Mouse (Mus musculus): ENCODE measurements around the gene Tbc1d22a. TPM values are rescaled to one million over a fixed set of nuclear protein-coding genes. Genes with fewer than 3 reads are reported as not detected.

Gene Tbc1d22a
- polyA plus RNA-seq, 1 experiment from 2014 or later: 11.9 TPM

DNA sequence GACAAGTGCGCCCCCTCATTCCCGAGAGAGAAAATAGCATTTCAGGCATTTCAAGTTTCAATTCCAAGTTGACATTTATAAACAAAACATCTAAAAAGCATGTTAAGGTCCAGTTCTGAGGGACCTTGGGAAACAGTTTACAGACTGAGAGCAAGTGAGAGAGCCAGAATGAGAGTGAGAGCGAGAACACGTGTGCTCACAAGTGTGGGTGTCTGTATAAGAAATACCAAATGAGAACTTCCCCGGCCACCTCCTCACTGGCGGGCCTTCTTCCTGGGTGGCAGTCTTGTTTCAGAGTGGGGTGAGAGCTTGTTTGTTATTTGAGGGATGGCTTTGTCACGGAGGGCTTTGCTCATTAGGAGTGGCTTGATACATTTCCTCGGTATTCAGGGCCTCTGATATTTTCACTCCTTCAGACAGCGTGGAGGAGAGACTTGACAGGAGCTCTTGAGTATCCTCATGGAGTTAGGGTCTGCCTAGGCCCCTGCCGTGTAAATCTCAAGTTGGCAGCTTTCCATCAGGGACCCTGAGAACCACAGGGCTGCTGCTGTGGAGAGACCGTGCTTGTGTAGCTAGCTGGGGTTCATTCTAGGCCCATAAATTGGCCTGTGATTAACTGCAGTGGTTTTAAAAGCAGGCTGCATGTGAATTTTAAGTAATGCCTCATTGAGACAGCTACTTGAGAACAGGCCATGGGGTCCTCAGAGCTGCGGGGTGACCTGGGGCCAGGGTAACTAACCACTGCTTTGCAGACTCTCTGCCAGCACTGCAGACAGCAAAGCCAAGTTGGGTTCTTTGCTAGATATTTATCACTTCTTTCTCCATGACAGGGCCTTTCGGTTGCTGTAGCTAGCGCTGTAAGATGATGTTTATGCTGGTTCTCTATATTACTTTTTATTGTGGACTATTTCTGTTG is 65.1 kb downstream of the Tbc1d22a start:
- H3K4me3 ChIP-seq (replicated peaks; ENCODE audit: low read depth, low read length): no peak overlapping the region
- H3K9me3 ChIP-seq (ENCODE audit: control insufficient read depth, low read length): no peaks in the 10 kb centered on the region
- DNase-seq (peak; percentile 62), ATAC-seq (ENCODE audit: low FRiP score, low TSS enrichment) (no peak)
- no peak overlapping the region for H3K27ac ChIP-seq (replicated peaks; ENCODE audit: low read depth, low read length)
- WGBS: 56% methylated on average over 14 of the region's 14 CpGs
- no peak overlapping the region for H3K4me2 ChIP-seq (ENCODE audit: low read length)
- no peaks in the 10 kb centered on the region for H3K36me3 ChIP-seq (ENCODE audit: control insufficient read depth, insufficient read depth, low read length)
- H3K4me1 ChIP-seq (ENCODE audit: control insufficient read depth, insufficient read depth, low read length): peaks cover 46% of the 10 kb centered on the region
- no peak overlapping the region for H3K9ac ChIP-seq (replicated peaks; ENCODE audit: low read length)
- no peaks in the 10 kb centered on the region; the same call in 1 of the 2 replicates for H3K27me3 ChIP-seq (ENCODE audit: control insufficient read depth, insufficient read depth, low read length)

DNA sequence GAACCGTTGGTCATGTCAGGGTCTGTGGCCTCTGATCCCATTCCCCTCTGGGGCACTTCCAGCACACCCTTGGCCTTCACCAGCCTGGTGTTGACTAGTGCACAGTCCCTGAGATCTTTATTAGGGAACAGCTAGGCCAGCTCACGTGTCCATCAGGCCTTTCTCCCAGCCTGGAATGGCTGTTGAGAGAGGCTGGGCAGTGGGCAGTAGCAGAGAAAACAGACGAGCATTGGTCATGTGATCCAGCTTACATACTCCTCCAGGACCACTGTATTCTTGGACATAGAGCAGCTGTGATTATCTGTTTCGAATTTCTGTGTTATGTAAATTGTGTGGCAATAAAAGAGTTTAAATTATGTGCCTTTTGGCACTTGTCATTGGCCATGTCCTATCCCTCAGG is 65.9 kb downstream of the Tbc1d22a start:
- Histone ChIP-seq H3K27me3 (ENCODE audit: control insufficient read depth, insufficient read depth, low read length) (no peaks in the 10 kb centered on the region), H3K9me3 (ENCODE audit: control insufficient read depth, low read length) (no peaks in the 10 kb centered on the region), H3K4me2 (ENCODE audit: low read length) (no peak overlapping the region), H3K4me1 (ENCODE audit: control insufficient read depth, insufficient read depth, low read length) (peaks cover 46% of the 10 kb centered on the region), H3K4me3 (replicated peaks; ENCODE audit: low read depth, low read length) (no peak overlapping the region), H3K36me3 (ENCODE audit: control insufficient read depth, insufficient read depth, low read length) (no peaks in the 10 kb centered on the region), H3K27ac (replicated peaks; ENCODE audit: low read depth, low read length) (no peak overlapping the region), H3K9ac (replicated peaks; ENCODE audit: low read length) (no peak overlapping the region)
- ATAC-seq (ENCODE audit: low FRiP score, low TSS enrichment) (no peak), DNase-seq (no peak)
- 52% methylated on average over 4 of the region's 4 CpGs for WGBS

DNA sequence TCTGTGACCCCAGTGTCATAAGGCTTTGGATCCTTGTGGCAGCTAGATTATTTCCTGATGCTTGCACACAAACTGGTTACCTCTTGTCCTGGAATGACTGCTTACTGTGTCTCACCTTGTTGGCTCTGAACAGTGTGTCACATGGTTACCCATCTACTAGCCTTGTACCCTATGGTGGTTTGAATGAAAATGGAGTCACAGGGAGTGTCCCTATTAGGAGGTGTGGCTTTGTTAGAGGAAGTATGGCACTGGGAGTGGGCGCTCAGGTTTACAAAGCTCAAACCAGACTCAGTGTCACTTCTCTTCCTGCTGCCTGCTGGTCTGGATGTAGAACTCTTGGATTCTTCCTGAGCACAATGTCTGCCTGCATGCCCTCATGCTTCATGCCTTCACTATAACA is 69.0 kb downstream of the Tbc1d22a start:
- no peak overlapping the region for H3K27ac ChIP-seq (replicated peaks; ENCODE audit: low read depth, low read length)
- no peaks in the 10 kb centered on the region for H3K27me3 ChIP-seq (ENCODE audit: control insufficient read depth, insufficient read depth, low read length)
- H3K9ac ChIP-seq (replicated peaks; ENCODE audit: low read length): no peak overlapping the region
- no peaks in the 10 kb centered on the region for H3K9me3 ChIP-seq (ENCODE audit: control insufficient read depth, low read length)
- no peak for ATAC-seq (ENCODE audit: low FRiP score, low TSS enrichment)
- no peaks in the 10 kb centered on the region for H3K36me3 ChIP-seq (ENCODE audit: control insufficient read depth, insufficient read depth, low read length)
- H3K4me3 ChIP-seq (replicated peaks; ENCODE audit: low read depth, low read length): no peak overlapping the region
- DNase-seq: no peak
- H3K4me2 ChIP-seq (ENCODE audit: low read length): no peak overlapping the region
- 92% methylated on average over 1 of the region's 1 CpGs for WGBS
- peaks cover 15% of the 10 kb centered on the region for H3K4me1 ChIP-seq (ENCODE audit: control insufficient read depth, insufficient read depth, low read length)

DNA sequence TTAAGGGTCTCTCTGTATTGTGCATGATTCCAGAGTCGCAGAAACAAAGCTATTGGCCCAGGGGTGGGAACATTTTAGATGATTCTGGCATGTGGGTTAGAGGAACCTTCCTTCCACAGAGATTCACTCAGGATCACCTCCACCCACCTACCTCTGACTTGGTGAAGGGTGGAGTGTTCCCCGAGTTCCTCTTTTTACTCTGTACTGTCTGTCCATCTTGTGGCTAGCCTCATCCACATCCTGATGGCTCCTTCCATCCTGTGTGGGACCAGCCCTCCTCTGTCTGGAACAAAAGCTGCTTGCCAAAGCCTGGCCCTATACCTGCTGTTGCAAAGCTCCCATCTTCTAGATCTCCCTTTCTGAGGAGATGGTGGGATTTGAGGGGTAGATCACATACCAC is 71.0 kb downstream of the Tbc1d22a start:
- Histone ChIP-seq H3K9me3 (ENCODE audit: control insufficient read depth, low read length) (no peaks in the 10 kb centered on the region), H3K27ac (replicated peaks; ENCODE audit: low read depth, low read length) (no peak overlapping the region), H3K9ac (replicated peaks; ENCODE audit: low read length) (no peak overlapping the region), H3K27me3 (ENCODE audit: control insufficient read depth, insufficient read depth, low read length) (no peaks in the 10 kb centered on the region), H3K4me2 (ENCODE audit: low read length) (no peak overlapping the region), H3K36me3 (ENCODE audit: control insufficient read depth, insufficient read depth, low read length) (no peaks in the 10 kb centered on the region), H3K4me3 (replicated peaks; ENCODE audit: low read depth, low read length) (no peak overlapping the region), H3K4me1 (ENCODE audit: control insufficient read depth, insufficient read depth, low read length) (peaks cover 5% of the 10 kb centered on the region)
- no peak for DNase-seq
- no peak for ATAC-seq (ENCODE audit: low FRiP score, low TSS enrichment)
- WGBS: 93% methylated on average over 2 of the region's 2 CpGs

DNA sequence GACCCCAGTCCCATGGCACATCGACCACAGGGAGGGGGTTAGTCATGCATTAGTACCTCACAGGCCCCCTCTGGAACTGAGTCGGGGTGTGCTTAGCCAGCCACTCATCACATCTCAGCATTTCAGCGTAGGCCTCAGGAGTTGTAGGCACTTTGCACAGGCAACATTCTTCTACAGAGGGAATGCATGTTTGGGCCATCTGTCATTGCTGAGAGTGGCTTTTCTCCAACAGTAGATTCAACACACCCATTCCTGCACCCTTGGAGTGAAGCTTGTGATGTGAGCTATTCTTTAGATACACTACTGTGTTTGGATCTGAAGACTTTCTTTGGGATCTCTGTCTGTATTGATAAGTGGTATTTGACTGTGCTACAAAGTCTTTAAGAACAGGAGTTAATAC is 75.8 kb downstream of the Tbc1d22a start:
- Histone ChIP-seq H3K27me3 (ENCODE audit: control insufficient read depth, insufficient read depth, low read length) (no peaks in the 10 kb centered on the region), H3K27ac (replicated peaks; ENCODE audit: low read depth, low read length) (no peak overlapping the region), H3K4me3 (replicated peaks; ENCODE audit: low read depth, low read length) (no peak overlapping the region), H3K9ac (replicated peaks; ENCODE audit: low read length) (no peak overlapping the region), H3K9me3 (ENCODE audit: control insufficient read depth, low read length) (no peaks in the 10 kb centered on the region), H3K4me1 (ENCODE audit: control insufficient read depth, insufficient read depth, low read length) (peaks cover 18% of the 10 kb centered on the region), H3K36me3 (ENCODE audit: control insufficient read depth, insufficient read depth, low read length) (no peaks in the 10 kb centered on the region), H3K4me2 (ENCODE audit: low read length) (no peak overlapping the region)
- DNase-seq (no peak), ATAC-seq (ENCODE audit: low FRiP score, low TSS enrichment) (no peak)
- 67% methylated on average over 3 of the region's 3 CpGs for WGBS

DNA sequence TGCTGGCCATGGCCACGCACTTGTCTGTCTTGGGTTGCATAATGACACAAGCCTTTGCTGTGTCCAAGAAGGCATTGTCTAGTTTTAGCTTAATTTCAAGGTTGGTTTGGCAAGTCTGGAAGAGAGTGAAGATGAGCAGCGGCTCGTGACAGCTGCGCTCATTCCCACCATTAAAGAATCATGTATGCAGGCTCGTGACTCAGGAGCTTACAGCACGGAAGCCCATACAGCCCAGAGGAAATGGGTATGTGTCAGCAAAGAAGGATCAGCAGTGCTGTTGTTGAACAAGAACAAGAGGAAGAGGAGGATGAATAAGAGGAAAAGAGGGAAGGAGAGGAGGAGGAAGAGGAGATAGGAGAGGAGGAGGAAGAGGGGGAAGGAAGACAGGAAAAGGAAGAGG is 78.0 kb downstream of the Tbc1d22a start:
- no peak for ATAC-seq (ENCODE audit: low FRiP score, low TSS enrichment)
- DNase-seq: no peak
- no peak overlapping the region for H3K9ac ChIP-seq (replicated peaks; ENCODE audit: low read length)
- WGBS: 57% methylated on average over 6 of the region's 6 CpGs
- H3K4me2 ChIP-seq (ENCODE audit: low read length): no peak overlapping the region
- no peaks in the 10 kb centered on the region for H3K9me3 ChIP-seq (ENCODE audit: control insufficient read depth, low read length)
- no peak overlapping the region for H3K27ac ChIP-seq (replicated peaks; ENCODE audit: low read depth, low read length)
- H3K27me3 ChIP-seq (ENCODE audit: control insufficient read depth, insufficient read depth, low read length): no peaks in the 10 kb centered on the region
- no peaks in the 10 kb centered on the region for H3K36me3 ChIP-seq (ENCODE audit: control insufficient read depth, insufficient read depth, low read length)
- H3K4me3 ChIP-seq (replicated peaks; ENCODE audit: low read depth, low read length): no peak overlapping the region
- H3K4me1 ChIP-seq (ENCODE audit: control insufficient read depth, insufficient read depth, low read length): peaks cover 27% of the 10 kb centered on the region

DNA sequence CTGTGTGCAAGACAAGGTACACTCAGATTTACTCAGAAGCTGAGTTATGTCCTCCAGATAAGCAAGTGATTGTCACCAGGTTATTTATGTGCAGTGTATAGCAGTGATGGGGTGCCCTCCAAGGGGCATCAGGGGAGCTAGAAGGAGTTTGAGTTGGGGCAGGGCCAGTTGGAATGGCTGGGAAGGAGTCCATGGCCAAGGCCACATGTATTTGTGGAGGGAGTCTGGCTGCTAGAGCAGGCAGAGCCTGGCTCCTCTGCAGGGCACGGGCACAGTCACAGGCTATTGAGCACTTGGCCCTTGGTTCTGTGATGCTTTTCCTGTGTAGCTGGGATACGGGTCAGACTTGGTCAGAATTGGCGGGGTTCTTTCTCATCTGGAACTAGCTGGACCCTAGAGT is 80.2 kb downstream of the Tbc1d22a start:
- Histone ChIP-seq H3K9me3 (ENCODE audit: control insufficient read depth, low read length) (no peaks in the 10 kb centered on the region), H3K36me3 (ENCODE audit: control insufficient read depth, insufficient read depth, low read length) (no peaks in the 10 kb centered on the region), H3K27me3 (ENCODE audit: control insufficient read depth, insufficient read depth, low read length) (no peaks in the 10 kb centered on the region), H3K4me2 (ENCODE audit: low read length) (no peak overlapping the region), H3K9ac (replicated peaks; ENCODE audit: low read length) (no peak overlapping the region), H3K4me3 (replicated peaks; ENCODE audit: low read depth, low read length) (no peak overlapping the region), H3K4me1 (ENCODE audit: control insufficient read depth, insufficient read depth, low read length) (peaks cover 27% of the 10 kb centered on the region), H3K27ac (replicated peaks; ENCODE audit: low read depth, low read length) (no peak overlapping the region)
- 88% methylated on average over 3 of the region's 3 CpGs for WGBS
- DNase-seq (no peak), ATAC-seq (ENCODE audit: low FRiP score, low TSS enrichment) (no peak)

DNA sequence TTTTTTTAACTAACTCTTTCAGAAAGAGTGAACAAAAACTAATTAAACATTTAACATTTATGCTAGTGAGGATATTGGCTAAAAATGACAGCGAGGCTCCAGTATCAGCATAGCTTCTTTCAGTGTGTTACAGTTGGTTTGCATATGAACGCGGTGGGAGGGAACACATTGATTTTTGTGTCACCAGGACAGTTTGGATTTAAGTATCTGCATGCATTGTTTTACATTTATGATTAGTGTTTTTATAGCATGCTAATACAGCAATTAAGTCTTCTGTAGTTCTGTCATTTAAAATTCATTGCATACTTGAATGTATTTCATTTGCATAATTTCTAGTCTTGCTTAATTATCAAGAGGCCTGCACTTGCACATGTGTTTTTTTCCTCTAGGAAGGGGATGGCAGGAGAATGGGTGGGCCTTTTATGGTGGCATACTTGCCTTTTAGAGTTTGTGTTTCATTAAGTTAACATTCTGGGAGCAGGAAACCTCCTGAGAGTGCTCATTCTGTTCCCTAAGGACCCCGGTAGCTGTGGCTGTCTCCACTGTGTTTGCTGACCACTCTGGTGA is 81.5 kb downstream of the Tbc1d22a start:
- Histone ChIP-seq H3K4me2 (ENCODE audit: low read length) (no peak overlapping the region), H3K27me3 (ENCODE audit: control insufficient read depth, insufficient read depth, low read length) (no peaks in the 10 kb centered on the region), H3K27ac (replicated peaks; ENCODE audit: low read depth, low read length) (no peak overlapping the region; the same call in 1 of the 2 replicates), H3K9me3 (ENCODE audit: control insufficient read depth, low read length) (no peaks in the 10 kb centered on the region), H3K36me3 (ENCODE audit: control insufficient read depth, insufficient read depth, low read length) (no peaks in the 10 kb centered on the region), H3K4me3 (replicated peaks; ENCODE audit: low read depth, low read length) (no peak overlapping the region), H3K4me1 (ENCODE audit: control insufficient read depth, insufficient read depth, low read length) (peaks cover 20% of the 10 kb centered on the region), H3K9ac (replicated peaks; ENCODE audit: low read length) (no peak overlapping the region)
- ATAC-seq (ENCODE audit: low FRiP score, low TSS enrichment): no peak
- DNase-seq: peak; percentile 32
- WGBS: 68% methylated on average over 4 of the region's 4 CpGs

DNA sequence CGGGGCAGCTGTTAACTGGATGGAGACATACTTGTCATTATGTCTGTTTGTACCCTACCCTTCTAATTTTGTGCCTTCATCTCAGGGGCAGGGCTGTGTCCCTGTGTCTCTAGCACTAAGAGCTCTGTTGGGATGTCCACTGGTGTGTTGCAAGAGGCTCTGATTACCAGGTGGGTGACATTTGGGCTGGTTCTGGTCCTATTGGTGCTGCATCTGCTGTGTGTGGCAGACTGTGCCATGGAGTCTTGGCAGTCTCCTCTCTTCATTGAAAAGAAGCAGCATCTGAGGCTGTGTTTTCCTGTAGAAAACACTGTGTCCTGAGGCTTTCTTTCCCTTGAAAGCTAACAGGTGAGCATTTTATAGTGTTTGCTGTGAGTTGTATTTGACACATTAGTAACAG is 83.0 kb downstream of the Tbc1d22a start:
- Histone ChIP-seq H3K27ac (replicated peaks; ENCODE audit: low read depth, low read length) (no peak overlapping the region), H3K4me3 (replicated peaks; ENCODE audit: low read depth, low read length) (no peak overlapping the region), H3K9ac (replicated peaks; ENCODE audit: low read length) (no peak overlapping the region), H3K9me3 (ENCODE audit: control insufficient read depth, low read length) (no peaks in the 10 kb centered on the region), H3K4me2 (ENCODE audit: low read length) (no peak overlapping the region), H3K27me3 (ENCODE audit: control insufficient read depth, insufficient read depth, low read length) (no peaks in the 10 kb centered on the region), H3K36me3 (ENCODE audit: control insufficient read depth, insufficient read depth, low read length) (0 out of 2 replicates have a peak, but pooled peaks cover 3% of the 10 kb centered on the region), H3K4me1 (ENCODE audit: control insufficient read depth, insufficient read depth, low read length) (peaks cover 9% of the 10 kb centered on the region)
- 90% methylated on average over 1 of the region's 1 CpGs for WGBS
- DNase-seq (no peak), ATAC-seq (ENCODE audit: low FRiP score, low TSS enrichment) (no peak)

Data from midbrain, embryonic 14.5 days (tissue).